8 mouse cellular contexts compared by ENCODE assay signal in the genomic region with DNA sequence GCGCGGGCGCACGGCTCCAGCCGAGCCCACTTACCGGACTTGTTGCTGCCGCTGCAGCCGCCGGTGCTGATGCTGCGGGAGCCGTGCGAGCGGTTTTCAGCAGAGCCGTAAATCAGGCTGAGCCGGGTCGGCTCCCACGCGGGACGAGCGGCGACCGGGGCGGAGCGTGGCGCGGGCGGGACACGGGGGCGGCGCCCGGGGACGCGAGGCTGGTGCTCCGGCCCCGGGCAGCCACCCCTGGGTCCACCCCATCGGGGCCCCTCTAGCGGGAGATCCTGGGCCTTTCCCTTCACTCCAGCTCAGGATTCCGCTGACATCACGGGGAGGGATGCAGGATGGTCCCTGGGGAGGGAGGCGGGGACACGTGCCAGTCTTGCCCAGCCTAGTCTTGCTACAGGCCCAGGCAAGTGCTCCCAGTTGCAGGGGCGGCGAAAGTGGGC. TPM values are rescaled to one million over a fixed set of nuclear protein-coding genes. Genes with fewer than 3 reads are reported as not detected.
DNase-seq lines count a peak whose midpoint lies in the region; ATAC-seq and TF ChIP-seq lines count a peak whose summit lies in the region.

A gene (minus strand): TSS at position 326 of the 440 bp plus-strand sequence.

- H3K4me1 ChIP-seq in CH12.LX (ENCODE audit: control insufficient read depth in 1 of 2, insufficient read depth in 2 of 2) = peaks cover 4 to 8% of the 10 kb centered on the region in 2 experiments
- no peaks in the 10 kb centered on the region for H3K4me1 ChIP-seq in forebrain, embryonic 14.5 days (ENCODE audit: control insufficient read depth, insufficient read depth, low read length)
- H3K4me1 ChIP-seq in heart, postnatal 0 days (ENCODE audit: control insufficient read depth, insufficient read depth) = 0 out of 2 replicates have a peak, but pooled peaks cover 6% of the 10 kb centered on the region
- H3K4me1 ChIP-seq in liver, embryonic 14.5 days (replicated peaks; ENCODE audit: control insufficient read depth in 2 of 2, insufficient read depth in 2 of 2, low read length in 1 of 2) = no peaks in the 10 kb centered on the region
- H3K4me1 ChIP-seq in neural tube, embryonic 12.5 days = peaks cover 5% of the 10 kb centered on the region

- no peak within 1 kb of the TSS for H3K9ac ChIP-seq in CH12.LX (ENCODE audit: insufficient read depth, low read depth)
- H3K9ac ChIP-seq in forebrain, embryonic 14.5 days (ENCODE audit: low read length) = peak within 1 kb of the TSS; percentile 76
- H3K9ac ChIP-seq in heart, postnatal 0 days (replicated peaks; ENCODE audit: low read depth, low read length) = peak within 1 kb of the TSS; percentile 52
- no peak within 1 kb of the TSS for H3K9ac ChIP-seq in liver, embryonic 14.5 days (replicated peaks)
- peak within 1 kb of the TSS; percentile 66 for H3K9ac ChIP-seq in neural tube, embryonic 12.5 days

- in situ Hi-C loops in CH12.LX (cut with MboI; ENCODE audit: low pct_ligation_motif_present, low pct_unique_long_range_greater_than_20kb, low sequenced_read_pairs) = no loop called here

- H3K79me2 ChIP-seq in CH12.LX (replicated peaks; ENCODE audit: control insufficient read depth, extremely low read depth, insufficient read depth, poor library complexity, severe bottlenecking) = no peaks in the 10 kb centered on the region

- H3K9me3 ChIP-seq in CH12.LX (replicated peaks; ENCODE audit: low read length) = peaks cover 3% of the 10 kb centered on the region
- no peaks in the 10 kb centered on the region for H3K9me3 ChIP-seq in forebrain, embryonic 14.5 days (replicated peaks; ENCODE audit: control insufficient read depth, low read length)
- H3K9me3 ChIP-seq in heart, postnatal 0 days (replicated peaks; ENCODE audit: control insufficient read depth, low read length) = 0 out of 2 replicates have a peak, but pooled peaks cover 5% of the 10 kb centered on the region
- no peaks in the 10 kb centered on the region for H3K9me3 ChIP-seq in liver, embryonic 14.5 days (ENCODE audit: control insufficient read depth, low read length)
- no peaks in the 10 kb centered on the region for H3K9me3 ChIP-seq in neural tube, embryonic 12.5 days

- H3K4me2 ChIP-seq in CH12.LX (ENCODE audit: insufficient read depth, low read depth, poor library complexity, severe bottlenecking) = peak within 1 kb of the TSS; percentile 55
- peak within 1 kb of the TSS; percentile 95 for H3K4me2 ChIP-seq in forebrain, embryonic 14.5 days (ENCODE audit: low read length)
- H3K4me2 ChIP-seq in heart, postnatal 0 days (ENCODE audit: low read depth, low read length) = peak within 1 kb of the TSS; percentile 93
- H3K4me2 ChIP-seq in liver, embryonic 14.5 days (ENCODE audit: low read depth) = peak within 1 kb of the TSS; percentile 53
- peak within 1 kb of the TSS; percentile 97 for H3K4me2 ChIP-seq in neural tube, embryonic 12.5 days (replicated peaks)

- H3K27ac ChIP-seq in CH12.LX (ENCODE audit: insufficient read depth, low read depth) = no peak within 1 kb of the TSS
- no peak within 1 kb of the TSS; the same call in 1 of the 2 replicates for H3K27ac ChIP-seq in forebrain, embryonic 14.5 days (ENCODE audit: low read depth, low read length)
- H3K27ac ChIP-seq in heart, postnatal 0 days (ENCODE audit: low read depth) = no peak within 1 kb of the TSS
- H3K27ac ChIP-seq in liver, embryonic 14.5 days = no peak within 1 kb of the TSS
- no peak within 1 kb of the TSS for H3K27ac ChIP-seq in neural tube, embryonic 12.5 days

- peaks cover 0 to 6% of the 10 kb centered on the region in 2 experiments for H3K36me3 ChIP-seq in CH12.LX (replicated peaks in 1 of 2; ENCODE audit: control insufficient read depth in 1 of 2, insufficient read depth in 1 of 2, low read length in 1 of 2)
- H3K36me3 ChIP-seq in forebrain, embryonic 14.5 days (ENCODE audit: control insufficient read depth, insufficient read depth, low read length) = no peaks in the 10 kb centered on the region
- H3K36me3 ChIP-seq in heart, postnatal 0 days (replicated peaks; ENCODE audit: control insufficient read depth, insufficient read depth, low read length) = no peaks in the 10 kb centered on the region
- H3K36me3 ChIP-seq in liver, embryonic 14.5 days (replicated peaks; ENCODE audit: control insufficient read depth, insufficient read depth, low read depth) = no peaks in the 10 kb centered on the region
- no peaks in the 10 kb centered on the region for H3K36me3 ChIP-seq in neural tube, embryonic 12.5 days

- TF ChIP-seq RAD21 in CH12.LX (IDR thresholded peaks at IDR 0.05; ENCODE audit: low read depth, low read length) = no peak

- no peaks in the 10 kb centered on the region for H3K27me3 ChIP-seq in CH12.LX (replicated peaks)
- H3K27me3 ChIP-seq in forebrain, embryonic 14.5 days (replicated peaks; ENCODE audit: control insufficient read depth, insufficient read depth, low read length) = no peaks in the 10 kb centered on the region
- 0 out of 2 replicates have a peak, but pooled peaks cover 14% of the 10 kb centered on the region for H3K27me3 ChIP-seq in heart, postnatal 0 days (ENCODE audit: control insufficient read depth, insufficient read depth, low read length)
- peaks cover 9% of the 10 kb centered on the region for H3K27me3 ChIP-seq in liver, embryonic 14.5 days (ENCODE audit: control insufficient read depth, insufficient read depth, low read length)
- H3K27me3 ChIP-seq in neural tube, embryonic 12.5 days (replicated peaks) = no peaks in the 10 kb centered on the region; the same call in 1 of the 2 replicates

- no peak for TF ChIP-seq POLR2A in CH12.LX (IDR thresholded peaks at IDR 0.05; ENCODE audit: low read depth, low read length)

- no peak for TF ChIP-seq EP300 in CH12.LX (IDR thresholded peaks at IDR 0.05; ENCODE audit: low read length)
- TF ChIP-seq EP300 in heart, postnatal 0 days (IDR thresholded peaks at IDR 0.05; ENCODE audit: low read depth) = no peak
- no peak for TF ChIP-seq EP300 in liver, embryonic 14.5 days (IDR thresholded peaks at IDR 0.05; ENCODE audit: low read depth)

- TF ChIP-seq CTCF in CH12.LX (conservative IDR thresholded peaks at IDR 0.05 in 1 of 2, IDR thresholded peaks at IDR 0.05 in 1 of 2; ENCODE audit: low read depth in 2 of 2, low read length in 2 of 2) = no peak
- no peak for TF ChIP-seq CTCF in heart, postnatal 0 days (IDR thresholded peaks at IDR 0.05; ENCODE audit: low read depth)
- no peak for TF ChIP-seq CTCF in liver, embryonic 14.5 days (IDR thresholded peaks at IDR 0.05; ENCODE audit: low read depth)

- 0% methylated on average over 35 of the region's 43 CpGs for WGBS in forebrain, embryonic 14.5 days
- 1% methylated on average over 42 of the region's 43 CpGs for whole genome bisulfite sequencing in heart, postnatal 0 days
- 2% methylated on average over 43 of the region's 43 CpGs for WGBS in liver, embryonic 14.5 days (ENCODE audit: insufficient replicate concordance)
- WGBS in neural tube, embryonic 12.5 days = under 1% methylated on average over 43 of the region's 43 CpGs

- dilution Hi-C loops in CH12.LX (cut with MboI; ENCODE audit: extremely low pct_ligation_motif_present, extremely low pct_unique_long_range_greater_than_20kb, low sequenced_read_pairs) = no loop called here

- peak; percentile 43 for DNase-seq in CH12.LX (ENCODE audit: extremely low read depth)
- peak; percentile 89 for DNase-seq in forebrain, embryonic 14.5 days (ENCODE audit: low spot score)
- DNase-seq in heart, postnatal 0 days (ENCODE audit: low spot score) = peak; percentile 63
- peak; percentile 23 to 55 for DNase-seq in kidney, postnatal 36 days
- no peak for DNase-seq in liver, embryonic 14.5 days (ENCODE audit: low read depth in 3 of 3, low spot score in 3 of 3)
- peak; percentile 27 for DNase-seq in thymus, postnatal 0 days (ENCODE audit: low spot score)

- ATAC-seq in cerebellum, adult (ENCODE audit: insufficient number of reproducible peaks, low FRiP score, low TSS enrichment) = peak; percentile 85
- ATAC-seq in forebrain, embryonic 14.5 days = peak; percentile 96
- peak; percentile 85 for ATAC-seq in heart, postnatal 0 days (ENCODE audit: insufficient read depth, low read depth)
- ATAC-seq in liver, embryonic 14.5 days (ENCODE audit: insufficient read depth) = no peak
- ATAC-seq in neural tube, embryonic 12.5 days (ENCODE audit: low FRiP score, low read depth) = peak; percentile 95

- H3K4me3 ChIP-seq in CH12.LX (replicated peaks in 1 of 3; ENCODE audit: low read depth in 2 of 3, low read length in 2 of 3, poor library complexity in 1 of 3) = peak within 1 kb of the TSS; percentile 14 to 59 (median 53)
- H3K4me3 ChIP-seq in forebrain, embryonic 14.5 days (ENCODE audit: low read depth, low read length) = peak within 1 kb of the TSS; percentile 61
- peak within 1 kb of the TSS; percentile 64 for H3K4me3 ChIP-seq in heart, postnatal 0 days (ENCODE audit: low read depth, low read length)
- peak within 1 kb of the TSS; percentile 5 to 35 for H3K4me3 ChIP-seq in liver, embryonic 14.5 days (ENCODE audit: insufficient read depth in 1 of 2, low read depth in 2 of 2, low read length in 2 of 2)
- peak within 1 kb of the TSS; percentile 65 for H3K4me3 ChIP-seq in neural tube, embryonic 12.5 days

TF ChIP-seq in CH12.LX, 34 proteins besides CTCF, POLR2A, EP300 and RAD21:
- TF ChIP-seq MAX (IDR thresholded peaks at IDR 0.05; ENCODE audit: low read length) (peak; percentile 27; the same call in 1 of the 2 replicates), ZMIZ1 (IDR thresholded peaks at IDR 0.05; ENCODE audit: low read depth, low read length) (no peak), BHLHE40 (IDR thresholded peaks at IDR 0.05; ENCODE audit: low read depth, low read length) (peak; percentile 85), USF1 (IDR thresholded peaks at IDR 0.05; ENCODE audit: low read depth, low read length) (peak; percentile 2; the same call in 1 of the 2 replicates)

RNA-seq across cellular contexts. Expression of the gene that starts here (rescaled TPM):
- 1.2 and 1.3 TPM in 2 replicates for total RNA-seq in CH12.LX (2012; rRNA removed)
- 1.0 and 1.2 TPM in 2 replicates for total RNA-seq in CH12.LX (2014; rRNA removed)
- polyA plus RNA-seq in CH12.LX (2012; ENCODE audit: insufficient read length, low read depth) = 2.4 and 4.0 TPM in 2 replicates
- polyA plus RNA-seq in forebrain, embryonic 14.5 days (2014; fragmentation: Nextera tagmentation; extraction: Ambion mirVana) = 1.2 and 1.8 TPM in 2 replicates
- 0.46 TPM in 1 of 2 replicates, not detected in the other for total RNA-seq in heart, postnatal 0 days (2014; rRNA removed; ENCODE audit: low replicate concordance)
- 0.34 and 0.37 TPM in 2 replicates for polyA plus RNA-seq in heart, postnatal 0 days (2015; fragmentation: Nextera tagmentation; extraction: Ambion mirVana)
- 0.01 and 0.03 TPM in 2 replicates for polyA plus RNA-seq in liver, embryonic 14.5 days (2012; rRNA removed)
- polyA plus RNA-seq in liver, embryonic 14.5 days (2014; fragmentation: Nextera tagmentation; extraction: Ambion mirVana) = 0.03 TPM in 1 of 2 replicates, not detected in the other
- 1.2 and 1.6 TPM in 2 replicates for polyA plus RNA-seq in neural tube, embryonic 12.5 days (2016; fragmentation: Nextera tagmentation; extraction: Ambion mirVana)
- polyA plus RNA-seq in thymus, postnatal 0 days (2015; fragmentation: Nextera tagmentation; extraction: Ambion mirVana) = 0.90 and 1.0 TPM in 2 replicates

Comparison
In these comparisons a context has a peak if more than half of its experiments do, and no peak if none do; other contexts are left out.
1. Peak in DNase-seq, ATAC-seq, H3K4me3 ChIP-seq, H3K9ac ChIP-seq and H3K4me2 ChIP-seq in heart, postnatal 0 days; RNA of the gene not detected or under 1 TPM.
2. DNase-seq: peak in CH12.LX (single experiment), forebrain, embryonic 14.5 days (single experiment), kidney, postnatal 36 days (2 of 2) and thymus, postnatal 0 days (single experiment); none in liver, embryonic 14.5 days (0 of 3).
3. H3K9ac ChIP-seq: peak in forebrain, embryonic 14.5 days (single experiment) and neural tube, embryonic 12.5 days (single experiment); none in CH12.LX (single experiment) and liver, embryonic 14.5 days (single experiment).
4. Peak in every context shown above with its lines, with median percentiles within 50 percentile points of each other: H3K4me2 ChIP-seq and H3K4me3 ChIP-seq.